Mouse (Mus musculus) liver, adult (tissue): ENCODE results near the gene Was.

Experiments used
- GATA4 ChIP-seq: IDR thresholded peaks from 2 replicates; pipeline ENCODE4 v1.6.1; 2014; ENCODE audit warnings: mild to moderate bottlenecking, low read length; ENCODE audit not compliant: insufficient replicate concordance

The Was gene

GRCm38 (mm10) chrX:8084771-8085259 lies 5.5 kb downstream of the Was start:
- no peak for TF ChIP-seq GATA4

- no peak for TF ChIP-seq GATA4
Measured at GRCm38 (mm10) chrX:8075104-8075503, 15.2 kb downstream of the Was start.

GRCm38 (mm10) chrX:8074430-8075014 lies 15.8 kb downstream of the Was start, which contains the start of gene Suv39h1:
TSS of gene Suv39h1 (minus strand) at chrX:8074760.
- no peak for TF ChIP-seq GATA4

GRCm38 (mm10) chrX:8073881-8074429 lies 16.3 kb downstream of the Was start:
- TF ChIP-seq GATA4 = no peak

GRCm38 (mm10) chrX:8069166-8069565 lies 21.1 kb downstream of the Was start:
- no peak for TF ChIP-seq GATA4

GRCm38 (mm10) chrX:8033009-8033408 lies 57.3 kb downstream of the Was start:
- no peak for TF ChIP-seq GATA4
